Mouse (Mus musculus) embryonic facial prominence, embryonic 11.5 days (tissue): Measurements from ENCODE around the gene Snx22. TPM values are rescaled to one million over a fixed set of nuclear protein-coding genes. Genes with fewer than 3 reads are reported as not detected.

ENCODE experiments used
- ATAC-seq: fragments of 200-750 bp; cut with Nextera tagmentation; replicated peaks from 2 replicates; pipeline ENCODE4 v1.8.0; 2017; ENCODE audit warnings: low read depth; ENCODE audit not compliant: insufficient number of reproducible peaks, low FRiP score, low TSS enrichment
- DNase-seq: peaks from one replicate; pipeline ENCODE4 v3.0.0-alpha.2; 2015; ENCODE audit warnings: low spot score
- H3K27ac ChIP-seq: fragments of 300-500 bp; sonication (generic); replicated peaks from 2 replicates; pipeline ENCODE4 v1.5.1; 2014; ENCODE audit warnings: mild to moderate bottlenecking, low read depth, low read length, control low read depth
- H3K27me3 ChIP-seq: fragments of 300-500 bp; sonication (generic); 2 replicates; pipeline ENCODE4 v1.6.1; 2014; ENCODE audit warnings: mild to moderate bottlenecking, low read length, moderate library complexity, mixed read lengths; ENCODE audit not compliant: control insufficient read depth, insufficient read depth
- H3K36me3 ChIP-seq: fragments of 300-500 bp; sonication (generic); replicated peaks from 2 replicates; pipeline ENCODE4 v1.6.1; 2014; ENCODE audit warnings: low read depth, mild to moderate bottlenecking, low read length, moderate library complexity, mixed read lengths; ENCODE audit not compliant: control insufficient read depth, insufficient read depth
- H3K4me1 ChIP-seq: fragments of 300-500 bp; sonication (generic); 2 replicates; pipeline ENCODE4 v1.6.1; 2014; ENCODE audit warnings: low read length, mixed read lengths; ENCODE audit not compliant: control insufficient read depth, insufficient read depth
- H3K4me2 ChIP-seq: fragments of 300-500 bp; sonication (generic); 2 replicates; pipeline ENCODE4 v1.6.1; 2014; ENCODE audit warnings: low read depth, mild to moderate bottlenecking, control low read depth, low read length, moderate library complexity
- H3K4me3 ChIP-seq: fragments of 300-500 bp; sonication (generic); 2 replicates; pipeline ENCODE4 v1.5.1; 2014; ENCODE audit warnings: low read depth, low read length, control low read depth
- H3K9ac ChIP-seq: fragments of 300-500 bp; sonication (generic); replicated peaks from 2 replicates; pipeline ENCODE4 v1.6.1; 2014; ENCODE audit warnings: mild to moderate bottlenecking, control low read depth, low read length
- H3K9me3 ChIP-seq: fragments of 300-500 bp; sonication (generic); replicated peaks from 2 replicates; pipeline ENCODE4 v1.6.1; 2016; ENCODE audit warnings: mild to moderate bottlenecking, low read length, inconsistent platforms, mixed read lengths; ENCODE audit not compliant: control insufficient read depth
- WGBS: fragments of 180-500 bp; shearing (Covaris S2); extraction: QIAGEN DNeasy Blood & Tissue Kit; methylation state at CpG from one replicate; pipeline ENCODE4 v1.1.7; 2014; 5-methylcytosine and 5-hydroxymethylcytosine counted together
- polyA plus RNA-seq: library from polyadenylated mRNA; unstranded; fragments of >200 nt; fragmentation: Nextera tagmentation; extraction: Ambion mirVana; gene quantifications from 2 replicates; pipeline ENCODE4 v1.2.1, GENCODE M21; 2014

The Snx22 gene
- polyA plus RNA-seq, result 4.1 and 4.7 TPM in 2 replicates

DNA sequence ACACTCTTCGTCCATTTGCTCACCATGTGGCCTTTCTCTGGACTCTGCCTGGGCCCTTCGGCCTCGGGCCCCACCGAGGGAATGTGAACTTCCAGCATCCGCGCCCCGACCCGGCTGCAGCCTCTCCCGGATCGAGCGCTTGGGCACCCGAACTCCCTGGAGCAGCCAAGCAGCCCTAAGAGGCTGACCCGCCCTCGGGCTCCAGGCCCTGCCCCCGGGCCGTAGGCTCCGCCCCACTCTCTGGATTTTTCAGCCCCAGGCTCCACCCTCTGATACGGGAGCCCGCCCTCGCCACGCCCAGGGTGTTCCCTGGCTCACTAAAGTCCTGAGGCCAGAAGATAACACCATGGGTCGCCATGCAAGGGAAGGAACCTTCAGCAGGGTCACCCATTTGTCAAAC, at the start of gene Snx22:
Snx22 (minus strand) TSS at position 137 of the 400 bp plus-strand sequence.
- H3K4me3 ChIP-seq, result peak within 1 kb of the TSS; percentile 50
- H3K4me2 ChIP-seq, result peak within 1 kb of the TSS; percentile 91
- peak; percentile 82 for DNase-seq
- H3K27ac ChIP-seq, result no peak within 1 kb of the TSS
- H3K9ac ChIP-seq, result peak within 1 kb of the TSS; percentile 57
- peaks cover 13% of the 10 kb centered on the region for H3K27me3 ChIP-seq
- H3K4me1 ChIP-seq, result peaks cover 2% of the 10 kb centered on the region
- no peaks in the 10 kb centered on the region for H3K9me3 ChIP-seq
- peak; percentile 79 for ATAC-seq
- H3K36me3 ChIP-seq, result peaks cover 4% of the 10 kb centered on the region; the same call in 1 of the 2 replicates
- WGBS, result under 1% methylated on average over 22 of the region's 22 CpGs

DNA sequence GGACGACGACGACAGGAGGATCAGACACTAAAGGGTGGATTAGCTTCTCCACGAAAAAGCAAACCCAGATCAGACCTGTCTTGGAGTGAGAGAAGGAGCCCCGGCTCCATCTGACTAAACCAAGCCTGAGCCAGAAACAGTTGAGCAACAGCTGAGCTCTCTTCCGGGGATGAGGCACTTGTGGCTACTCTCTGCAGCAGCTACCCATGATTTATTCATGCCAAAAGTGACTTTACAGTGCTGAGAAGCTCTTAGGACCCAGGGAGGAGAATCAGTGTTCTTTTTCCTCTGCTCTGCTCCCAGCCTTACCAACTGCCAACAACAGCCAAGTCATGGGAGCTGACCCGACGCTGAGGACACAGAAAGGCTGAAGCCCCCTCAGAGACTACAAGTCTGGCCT, 47.4 kb upstream of the Snx22 start:
- Histone ChIP-seq H3K27ac (no peak overlapping the region), H3K36me3 (no peaks in the 10 kb centered on the region), H3K9me3 (no peaks in the 10 kb centered on the region), H3K4me2 (no peak overlapping the region), H3K27me3 (no peaks in the 10 kb centered on the region), H3K4me3 (no peak overlapping the region), H3K4me1 (no peaks in the 10 kb centered on the region), H3K9ac (no peak overlapping the region)
- WGBS, result 72% methylated on average over 8 of the region's 8 CpGs
- DNase-seq (no peak), ATAC-seq (no peak)

DNA sequence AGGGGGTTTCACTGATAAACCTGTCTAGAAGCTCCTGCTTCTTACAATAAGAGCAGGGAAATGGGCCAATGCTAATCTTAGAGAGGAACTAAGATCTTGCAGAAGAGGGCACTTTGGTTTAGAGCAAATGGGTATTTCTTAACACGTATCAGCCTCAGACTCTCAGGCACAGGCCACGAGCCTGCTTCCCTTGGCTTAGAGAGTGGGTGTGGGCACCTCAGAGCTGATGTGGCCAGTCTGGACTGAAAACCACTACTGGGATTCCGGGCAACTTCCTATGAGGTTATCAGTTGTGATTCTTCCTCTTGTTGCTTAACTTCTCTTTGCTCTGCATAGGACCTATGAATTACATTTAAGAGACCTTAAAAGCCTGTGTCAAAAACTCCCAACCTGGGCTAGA, 44.8 kb upstream of the Snx22 start:
- Histone ChIP-seq H3K4me2 (no peak overlapping the region), H3K9ac (no peak overlapping the region), H3K4me1 (no peaks in the 10 kb centered on the region; the same call in 1 of the 2 replicates), H3K27me3 (no peaks in the 10 kb centered on the region), H3K27ac (no peak overlapping the region), H3K36me3 (no peaks in the 10 kb centered on the region), H3K9me3 (no peaks in the 10 kb centered on the region), H3K4me3 (no peak overlapping the region)
- ATAC-seq (no peak), DNase-seq (no peak)
- WGBS, result 96% methylated on average over 3 of the region's 3 CpGs

DNA sequence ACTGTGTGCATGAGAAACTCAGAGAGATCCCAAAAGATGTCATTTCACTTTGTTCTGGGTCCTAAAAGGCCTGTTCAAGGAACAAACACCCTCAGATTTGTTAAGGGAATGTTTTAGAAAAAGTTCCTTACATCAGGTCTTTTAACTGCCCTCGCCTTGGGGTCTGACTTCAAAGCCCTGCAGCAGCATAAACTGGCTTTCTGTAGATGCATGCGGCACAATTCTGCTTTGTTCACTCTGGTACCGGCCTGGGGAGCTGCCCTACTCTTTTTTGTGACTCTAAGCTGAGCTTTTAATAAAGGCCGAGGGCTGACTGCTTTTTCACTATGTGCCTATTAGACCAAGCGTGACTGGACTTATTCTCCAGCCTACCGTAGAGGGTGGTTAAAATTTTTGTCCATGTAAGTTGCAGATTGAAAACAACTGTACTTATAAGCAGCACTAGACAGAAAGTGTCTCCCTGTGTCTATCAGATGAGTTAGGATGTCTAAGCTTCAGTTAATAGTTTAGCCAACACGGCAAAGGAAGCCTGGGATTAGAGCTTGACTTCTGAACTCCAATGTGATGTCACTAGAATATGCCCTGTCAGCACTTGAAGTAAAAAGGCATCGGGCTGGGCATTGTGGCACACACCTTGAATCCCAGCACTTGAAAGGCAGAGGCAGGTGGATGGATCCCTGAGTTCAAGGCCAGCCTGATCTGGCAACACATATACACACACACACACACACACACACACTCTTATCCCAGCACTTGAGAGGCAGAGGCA, 41.3 kb upstream of the Snx22 start:
- peak overlapping the region; percentile 31 for H3K27ac ChIP-seq
- DNase-seq, result peak; percentile 12
- no peak overlapping the region for H3K4me2 ChIP-seq
- 39% methylated on average over 8 of the region's 8 CpGs for WGBS
- ATAC-seq, result no peak
- no peaks in the 10 kb centered on the region; the same call in 1 of the 2 replicates for H3K4me1 ChIP-seq
- H3K4me3 ChIP-seq, result no peak overlapping the region
- H3K36me3 ChIP-seq, result no peaks in the 10 kb centered on the region
- peak overlapping the region; percentile 8; the same call in 1 of the 2 replicates for H3K9ac ChIP-seq
- H3K9me3 ChIP-seq, result no peaks in the 10 kb centered on the region
- no peaks in the 10 kb centered on the region for H3K27me3 ChIP-seq

DNA sequence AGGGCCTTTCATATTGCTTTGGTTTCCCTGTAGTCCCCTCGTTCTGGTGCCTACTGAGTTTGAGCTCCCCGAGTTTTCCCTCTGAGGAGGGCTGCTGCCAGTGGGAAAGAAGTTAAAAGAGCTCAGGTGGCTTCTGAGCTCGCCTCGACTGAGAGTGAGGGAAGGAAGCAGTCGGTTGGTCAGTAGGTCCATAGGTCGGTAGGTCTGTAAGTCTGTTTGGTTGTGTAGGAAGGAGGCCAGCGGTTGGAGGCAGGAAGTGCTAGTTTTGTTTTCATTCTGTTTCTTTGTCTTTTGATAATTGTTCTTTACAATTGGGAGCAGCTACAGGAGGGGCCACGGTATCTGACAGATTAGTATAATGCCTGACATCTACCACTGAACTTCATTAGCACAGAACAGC, 40.6 kb upstream of the Snx22 start:
- H3K36me3 ChIP-seq, result no peaks in the 10 kb centered on the region
- no peaks in the 10 kb centered on the region for H3K9me3 ChIP-seq
- H3K4me2 ChIP-seq, result no peak overlapping the region
- no peak overlapping the region for H3K9ac ChIP-seq
- 49% methylated on average over 8 of the region's 8 CpGs for WGBS
- H3K27me3 ChIP-seq, result no peaks in the 10 kb centered on the region
- DNase-seq (no peak), ATAC-seq (no peak)
- peak overlapping the region; percentile 31; the same call in 1 of the 2 replicates for H3K27ac ChIP-seq
- H3K4me3 ChIP-seq, result no peak overlapping the region
- H3K4me1 ChIP-seq, result no peaks in the 10 kb centered on the region; the same call in 1 of the 2 replicates

DNA sequence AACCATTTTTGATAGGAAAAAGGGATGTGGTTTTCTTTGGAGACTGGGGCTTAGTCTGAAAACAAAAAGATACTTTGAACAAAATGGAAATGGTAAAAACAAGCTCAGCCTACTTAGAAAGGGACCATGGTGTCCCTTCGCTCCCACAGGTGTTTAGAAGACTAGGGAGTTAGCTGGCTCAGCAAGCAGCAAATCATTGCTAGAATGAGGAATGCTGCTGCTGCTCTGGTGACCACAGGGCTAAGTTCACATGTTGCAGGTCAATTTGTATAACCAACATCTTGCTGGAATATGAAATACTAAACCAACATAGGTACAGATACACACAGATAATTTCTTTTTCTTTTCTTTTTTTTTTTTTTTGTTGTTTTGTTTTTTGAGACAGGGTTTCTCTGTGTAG, 40.1 kb upstream of the Snx22 start:
- no peak overlapping the region for H3K4me2 ChIP-seq
- 98% methylated on average over 1 of the region's 1 CpGs for WGBS
- no peak overlapping the region for H3K9ac ChIP-seq
- no peaks in the 10 kb centered on the region for H3K36me3 ChIP-seq
- no peak overlapping the region for H3K4me3 ChIP-seq
- H3K27ac ChIP-seq, result no peak overlapping the region
- H3K4me1 ChIP-seq, result no peaks in the 10 kb centered on the region; the same call in 1 of the 2 replicates
- H3K9me3 ChIP-seq, result no peaks in the 10 kb centered on the region
- no peak for ATAC-seq
- no peak for DNase-seq
- H3K27me3 ChIP-seq, result no peaks in the 10 kb centered on the region

DNA sequence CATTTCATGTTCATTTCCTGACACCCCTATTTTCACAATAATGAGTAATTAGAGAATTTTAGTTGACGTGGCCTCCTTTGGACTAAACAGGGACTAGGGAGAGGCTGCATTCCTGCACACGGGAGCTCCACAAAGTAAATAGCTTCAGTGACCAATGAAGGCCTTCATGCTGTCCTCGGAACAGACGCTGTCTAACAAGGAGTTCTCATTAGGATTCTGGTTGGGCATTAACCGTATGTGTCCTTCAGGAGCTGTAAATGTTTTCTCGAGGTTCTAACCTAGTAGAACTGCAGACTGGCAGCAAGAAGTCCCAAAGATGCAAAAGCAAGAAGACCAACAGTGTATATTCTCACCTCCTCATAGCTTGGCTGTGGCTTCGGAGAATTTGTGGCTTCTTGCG, 35.6 kb upstream of the Snx22 start:
- Histone ChIP-seq H3K4me1 (no peaks in the 10 kb centered on the region; the same call in 1 of the 2 replicates), H3K27me3 (no peaks in the 10 kb centered on the region), H3K4me2 (no peak overlapping the region), H3K9ac (no peak overlapping the region), H3K27ac (no peak overlapping the region), H3K9me3 (no peaks in the 10 kb centered on the region), H3K36me3 (no peaks in the 10 kb centered on the region; the same call in 1 of the 2 replicates), H3K4me3 (no peak overlapping the region)
- DNase-seq (no peak), ATAC-seq (no peak)
- WGBS, result 90% methylated on average over 8 of the region's 8 CpGs

DNA sequence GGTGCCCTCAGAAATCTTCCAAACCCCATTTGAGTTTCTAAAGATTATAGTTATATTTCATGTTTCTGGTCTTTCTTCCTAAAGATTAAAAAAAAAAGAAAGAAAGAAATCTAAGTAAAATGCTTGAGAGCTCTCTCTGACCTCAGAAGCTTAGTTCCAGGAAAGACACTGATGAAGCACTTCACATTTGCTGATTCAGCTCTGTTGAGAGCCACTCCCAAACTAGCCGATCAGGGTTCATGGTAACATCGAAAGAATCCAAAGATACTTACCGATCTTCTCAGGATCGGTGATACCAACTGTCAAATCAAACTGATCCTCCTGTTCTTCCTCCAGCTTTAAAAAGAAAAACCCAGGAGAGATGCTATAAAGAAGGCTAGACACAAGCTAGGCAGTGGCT, 35.1 kb upstream of the Snx22 start:
- Histone ChIP-seq H3K4me2 (no peak overlapping the region), H3K27me3 (no peaks in the 10 kb centered on the region), H3K36me3 (no peaks in the 10 kb centered on the region; the same call in 1 of the 2 replicates), H3K4me1 (no peaks in the 10 kb centered on the region), H3K4me3 (no peak overlapping the region), H3K27ac (no peak overlapping the region), H3K9ac (no peak overlapping the region), H3K9me3 (no peaks in the 10 kb centered on the region)
- DNase-seq (no peak), ATAC-seq (no peak)
- WGBS, result 97% methylated on average over 4 of the region's 4 CpGs
